Mouse (Mus musculus): ENCODE measurements around the gene Sept10.

Sept10 gene

GRCm38 (mm10) chr10:59225137-59225536, 3.5 kb upstream of the Sept10 start:
- DNase-seq (ENCODE audit: low spot score) = no peak

- no peak for DNase-seq (ENCODE audit: low spot score)
These were observed 2.2 kb upstream of the Sept10 start for GRCm38 (mm10) chr10:59223890-59224289.

GRCm38 (mm10) chr10:59223301-59223700, 1.7 kb upstream of the Sept10 start:
- no peak for DNase-seq (ENCODE audit: low spot score)

GRCm38 (mm10) chr10:59222271-59223101, 839 bp upstream of the Sept10 start:
- DNase-seq (ENCODE audit: low spot score) = peak; percentile 41

- no peak for DNase-seq (ENCODE audit: low spot score)
These were observed 699 bp downstream of the Sept10 start for GRCm38 (mm10) chr10:59220824-59221472.

- no peak for DNase-seq (ENCODE audit: low spot score)
These were observed 21.6 kb downstream of the Sept10 start for GRCm38 (mm10) chr10:59200011-59200410.

- no peak for DNase-seq (ENCODE audit: low spot score)
These were observed 24.9 kb downstream of the Sept10 start for GRCm38 (mm10) chr10:59196763-59197162.

- DNase-seq (ENCODE audit: low spot score) = no peak
These were observed 26.8 kb downstream of the Sept10 start for GRCm38 (mm10) chr10:59194891-59195290.

GRCm38 (mm10) chr10:59182306-59182705, 39.3 kb downstream of the Sept10 start:
- DNase-seq (ENCODE audit: low spot score) = no peak

GRCm38 (mm10) chr10:59179620-59180019, 42.0 kb downstream of the Sept10 start:
- DNase-seq (ENCODE audit: low spot score) = no peak

GRCm38 (mm10) chr10:59172539-59172938, 49.1 kb downstream of the Sept10 start:
- DNase-seq (ENCODE audit: low spot score) = no peak

- no peak for DNase-seq (ENCODE audit: low spot score)
These were observed 50.6 kb downstream of the Sept10 start for GRCm38 (mm10) chr10:59171042-59171441.

GRCm38 (mm10) chr10:59166104-59166944, 55.3 kb downstream of the Sept10 start:
- no peak for DNase-seq (ENCODE audit: low spot score)

- DNase-seq (ENCODE audit: low spot score) = no peak
These were observed 59.3 kb downstream of the Sept10 start for GRCm38 (mm10) chr10:59162185-59162897.

GRCm38 (mm10) chr10:59158627-59159026, 63.0 kb downstream of the Sept10 start:
- no peak for DNase-seq (ENCODE audit: low spot score)

GRCm38 (mm10) chr10:59152544-59153081, 69.0 kb downstream of the Sept10 start:
- DNase-seq (ENCODE audit: low spot score) = no peak

- no peak for DNase-seq (ENCODE audit: low spot score)
These were observed 70.5 kb downstream of the Sept10 start for GRCm38 (mm10) chr10:59150938-59151657.

- no peak for DNase-seq (ENCODE audit: low spot score)
These were observed 71.7 kb downstream of the Sept10 start for GRCm38 (mm10) chr10:59149956-59150383.

GRCm38 (mm10) chr10:59133478-59134009, 88.1 kb downstream of the Sept10 start:
- DNase-seq (ENCODE audit: low spot score) = no peak

- DNase-seq (ENCODE audit: low spot score) = no peak
These were observed 89.6 kb downstream of the Sept10 start for GRCm38 (mm10) chr10:59131926-59132628.
